Mouse (Mus musculus): Measurements from ENCODE around the gene Cfap97d2. TPM values are rescaled to one million over a fixed set of nuclear protein-coding genes. Genes with fewer than 3 reads are reported as not detected.

Gene Cfap97d2
- total and polyA plus RNA-seq, 3 experiments, result not detected

DNA sequence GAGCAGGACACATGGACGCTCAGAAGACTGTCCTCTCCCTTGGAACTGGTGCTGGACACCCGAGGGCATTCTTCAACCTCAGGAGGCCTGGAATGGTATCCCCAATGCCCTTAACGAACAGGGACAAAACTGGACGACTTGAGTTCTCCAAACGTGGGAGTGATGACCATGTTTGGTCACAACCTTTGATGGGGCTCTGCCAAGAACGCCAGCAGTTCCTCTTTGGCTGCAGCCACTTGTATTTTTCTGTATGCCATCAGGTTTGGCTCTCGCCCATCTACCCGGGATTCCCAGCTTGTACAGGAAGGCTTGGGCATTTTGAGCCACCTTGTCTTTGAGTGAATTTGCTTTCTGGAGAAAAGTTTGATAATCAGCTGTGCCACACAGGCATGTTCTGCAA lies 8.0 kb upstream of the Cfap97d2 start:
- no peak overlapping the region for H3K9ac ChIP-seq (ENCODE audit: control insufficient read depth, low read depth, low read length, poor library complexity, severe bottlenecking)
- H3K79me2 ChIP-seq (ENCODE audit: control insufficient read depth, insufficient read depth, low read length, poor library complexity), result no peaks in the 10 kb centered on the region
- peaks cover 0 to 24% of the 10 kb centered on the region in 2 experiments; a peak in 2 of 4 replicates for H3K4me1 ChIP-seq (ENCODE audit: control insufficient read depth in 1 of 2, insufficient read depth in 2 of 2, low read length in 2 of 2)
- no peaks in the 10 kb centered on the region for H3K9me3 ChIP-seq (replicated peaks; ENCODE audit: insufficient read depth, low read length)
- peaks cover 0 to 12% of the 10 kb centered on the region in 2 experiments; a peak in 2 of 4 replicates for H3K36me3 ChIP-seq (ENCODE audit: control insufficient read depth in 1 of 2, insufficient read depth in 2 of 2, low read length in 2 of 2)
- H3K4me3 ChIP-seq (ENCODE audit: control insufficient read depth in 1 of 2, insufficient read depth in 1 of 2, low read depth in 2 of 2, low read length in 2 of 2), result no peak overlapping the region
- H3K27me3 ChIP-seq (ENCODE audit: control insufficient read depth in 1 of 2, insufficient read depth in 2 of 2, low read length in 2 of 2), result no peaks in the 10 kb centered on the region; a peak in 1 of 4 replicates
- TF ChIP-seq USF1 (IDR thresholded peaks at IDR 0.05; ENCODE audit: low read depth, low read length) (no peak), TBP (IDR thresholded peaks at IDR 0.05; ENCODE audit: low read depth, low read length) (no peak), ZNF384 (IDR thresholded peaks at IDR 0.05; ENCODE audit: low read depth, low read length) (no peak), CHD2 (IDR thresholded peaks at IDR 0.05; ENCODE audit: low read length) (no peak), ZC3H11A (IDR thresholded peaks at IDR 0.05; ENCODE audit: low read depth, low read length) (no peak), MXI1 (IDR thresholded peaks at IDR 0.05; ENCODE audit: low read depth, low read length) (no peak), CTCF (IDR thresholded peaks at IDR 0.05 in 2 of 3, conservative IDR thresholded peaks at IDR 0.05 in 1 of 3; ENCODE audit: control insufficient read depth in 1 of 3, insufficient read depth in 1 of 3, low read depth in 2 of 3, low read length in 3 of 3, poor library complexity in 1 of 3, severe bottlenecking in 1 of 3) (no peak)
- no peak overlapping the region for H3K27ac ChIP-seq (ENCODE audit: control insufficient read depth, low read depth, low read length)
- DNase-seq (ENCODE audit: low read depth, low spot score), result no peak

DNA sequence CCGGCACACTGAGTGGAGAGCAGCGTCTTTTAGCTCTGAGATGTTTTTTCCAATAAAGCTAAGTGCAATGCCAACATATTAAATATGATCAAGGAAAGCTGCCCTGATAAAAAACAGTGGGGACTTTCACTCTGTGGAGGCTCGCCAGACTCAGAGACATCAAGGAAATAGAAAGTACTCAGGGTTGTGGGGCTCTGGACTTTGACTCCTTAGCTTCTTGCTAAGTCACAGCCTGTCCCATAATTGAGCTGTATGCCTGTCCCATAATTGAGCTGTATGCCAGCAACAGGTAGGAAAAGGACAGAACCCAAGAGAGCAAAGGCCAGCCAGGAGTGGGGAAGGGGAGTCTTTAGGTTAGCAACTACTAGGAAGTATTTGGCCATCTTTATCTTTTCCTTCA lies 7.4 kb upstream of the Cfap97d2 start:
- Histone ChIP-seq H3K79me2 (ENCODE audit: control insufficient read depth, insufficient read depth, low read length, poor library complexity) (no peaks in the 10 kb centered on the region), H3K4me3 (ENCODE audit: control insufficient read depth in 1 of 2, insufficient read depth in 1 of 2, low read depth in 2 of 2, low read length in 2 of 2) (no peak overlapping the region), H3K36me3 (ENCODE audit: control insufficient read depth in 1 of 2, insufficient read depth in 2 of 2, low read length in 2 of 2) (peaks cover 0 to 12% of the 10 kb centered on the region in 2 experiments; a peak in 2 of 4 replicates), H3K27me3 (ENCODE audit: control insufficient read depth in 1 of 2, insufficient read depth in 2 of 2, low read length in 2 of 2) (no peaks in the 10 kb centered on the region; a peak in 1 of 4 replicates), H3K4me1 (ENCODE audit: control insufficient read depth in 1 of 2, insufficient read depth in 2 of 2, low read length in 2 of 2) (peaks cover 0 to 24% of the 10 kb centered on the region in 2 experiments; a peak in 2 of 4 replicates), H3K9me3 (replicated peaks; ENCODE audit: insufficient read depth, low read length) (no peaks in the 10 kb centered on the region), H3K27ac (ENCODE audit: control insufficient read depth, low read depth, low read length) (no peak overlapping the region), H3K9ac (ENCODE audit: control insufficient read depth, low read depth, low read length, poor library complexity, severe bottlenecking) (no peak overlapping the region)
- TF ChIP-seq ZC3H11A (IDR thresholded peaks at IDR 0.05; ENCODE audit: low read depth, low read length) (no peak), GATA1 (IDR thresholded peaks at IDR 0.05; ENCODE audit: low read depth, low read length) (no peak), ETS1 (IDR thresholded peaks at IDR 0.05; ENCODE audit: low read depth, low read length) (no peak), MAX (IDR thresholded peaks at IDR 0.05; ENCODE audit: low read length) (no peak), MYB (IDR thresholded peaks at IDR 0.05; ENCODE audit: low read depth, low read length) (no peak), JUND (IDR thresholded peaks at IDR 0.05; ENCODE audit: low read depth, low read length) (no peak), CHD2 (IDR thresholded peaks at IDR 0.05; ENCODE audit: low read length) (no peak), POLR2AphosphoS2 (IDR thresholded peaks at IDR 0.05; ENCODE audit: low read length) (no peak), POLR2AphosphoS5 (IDR thresholded peaks at IDR 0.05; ENCODE audit: borderline replicate concordance, low read depth, low read length) (no peak), TBP (IDR thresholded peaks at IDR 0.05; ENCODE audit: low read depth, low read length) (no peak)
- no peak for DNase-seq (ENCODE audit: low read depth, low spot score)

DNA sequence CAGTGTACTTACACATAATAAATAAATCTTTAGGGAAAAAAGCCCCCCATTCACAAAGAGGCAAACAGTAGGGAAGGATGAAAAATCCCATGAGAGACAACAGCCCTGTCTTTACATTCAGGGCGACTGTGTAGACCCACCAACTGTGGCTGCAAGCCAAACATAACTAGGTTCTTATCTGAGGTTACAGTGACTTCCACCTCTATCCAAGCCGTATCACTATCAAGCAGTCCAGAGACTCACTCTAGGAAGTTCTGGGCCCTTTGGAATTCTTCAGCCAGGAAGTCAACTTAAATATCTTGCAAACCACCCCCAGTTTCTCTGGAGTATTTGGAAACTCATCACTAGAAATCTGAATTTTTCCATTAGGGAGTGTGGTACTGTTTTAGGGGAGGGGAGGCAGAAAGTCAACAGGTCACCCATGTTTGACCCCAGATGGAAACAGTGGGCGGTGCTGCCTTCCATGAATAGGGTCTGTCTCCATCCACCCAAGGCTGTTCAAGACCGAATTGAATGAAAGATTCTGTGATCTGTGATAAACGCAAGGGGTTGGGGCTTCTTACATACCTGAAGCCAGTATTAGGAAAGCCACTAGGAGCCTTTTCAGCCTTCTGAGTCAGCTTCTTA lies 6.3 kb upstream of the Cfap97d2 start:
- Histone ChIP-seq H3K9me3 (replicated peaks; ENCODE audit: insufficient read depth, low read length) (no peaks in the 10 kb centered on the region), H3K4me1 (ENCODE audit: control insufficient read depth in 1 of 2, insufficient read depth in 2 of 2, low read length in 2 of 2) (peaks cover 0 to 24% of the 10 kb centered on the region in 2 experiments; a peak in 2 of 4 replicates), H3K79me2 (ENCODE audit: control insufficient read depth, insufficient read depth, low read length, poor library complexity) (no peaks in the 10 kb centered on the region), H3K9ac (ENCODE audit: control insufficient read depth, low read depth, low read length, poor library complexity, severe bottlenecking) (no peak overlapping the region), H3K36me3 (ENCODE audit: control insufficient read depth in 1 of 2, insufficient read depth in 2 of 2, low read length in 2 of 2) (peaks cover 0 to 12% of the 10 kb centered on the region in 2 experiments; a peak in 2 of 4 replicates), H3K27me3 (ENCODE audit: control insufficient read depth in 1 of 2, insufficient read depth in 2 of 2, low read length in 2 of 2) (0 out of 4 replicates have a peak, but pooled peaks cover 0 to 1% of the 10 kb centered on the region in 2 experiments), H3K4me3 (ENCODE audit: control insufficient read depth in 1 of 2, insufficient read depth in 1 of 2, low read depth in 2 of 2, low read length in 2 of 2) (no peak overlapping the region), H3K27ac (ENCODE audit: control insufficient read depth, low read depth, low read length) (no peak overlapping the region)
- TF ChIP-seq TCF12 (IDR thresholded peaks at IDR 0.05; ENCODE audit: low read depth, low read length) (peak; percentile 85), ETS1 (IDR thresholded peaks at IDR 0.05; ENCODE audit: low read depth, low read length) (peak; percentile 62; the same call in 1 of the 2 replicates), MAFK (IDR thresholded peaks at IDR 0.05; ENCODE audit: borderline replicate concordance, low read depth, low read length) (no peak), EP300 (IDR thresholded peaks at IDR 0.05; ENCODE audit: low read depth in 1 of 2, low read length in 2 of 2) (peak; percentile 82 to 88), POLR2A (IDR thresholded peaks at IDR 0.05; ENCODE audit: control insufficient read depth in 1 of 2, insufficient read depth in 1 of 2, low read depth in 1 of 2, low read length in 2 of 2, poor library complexity in 1 of 2) (no peak), TAL1 (IDR thresholded peaks at IDR 0.05; ENCODE audit: low read length) (peak; percentile 74), MYB (IDR thresholded peaks at IDR 0.05; ENCODE audit: low read depth, low read length) (no peak), GATA1 (IDR thresholded peaks at IDR 0.05; ENCODE audit: low read depth, low read length) (peak; percentile 89), SIN3A (IDR thresholded peaks at IDR 0.05; ENCODE audit: low read length) (0 out of 2 replicates have a peak, but pooled peaks have one; percentile 50), RCOR1 (IDR thresholded peaks at IDR 0.05; ENCODE audit: low read depth, low read length) (peak; percentile 86)
- DNase-seq (ENCODE audit: low read depth, low spot score), result peak; percentile 71

Data from MEL (cell line).